Mouse (Mus musculus) hindbrain, embryonic 15.5 days (tissue): Measurements from ENCODE around the gene Lsm4. TPM values are rescaled to one million over a fixed set of nuclear protein-coding genes. Genes with fewer than 3 reads are reported as not detected.

Experiments
- ATAC-seq: fragments of 200-750 bp; cut with Nextera tagmentation; 2 replicates; pipeline ENCODE4 v1.8.0; 2017; ENCODE audit warnings: low read depth, moderate number of reproducible peaks, moderate TSS enrichment; ENCODE audit not compliant: low FRiP score
- H3K27ac ChIP-seq: fragments of 300-500 bp; sonication (generic); replicated peaks from 2 replicates; pipeline ENCODE4 v1.5.1; 2015; ENCODE audit warnings: mild to moderate bottlenecking, inconsistent platforms
- H3K27me3 ChIP-seq: fragments of 300-500 bp; sonication (generic); 2 replicates; pipeline ENCODE4 v1.6.1; 2015; ENCODE audit warnings: control low read depth, inconsistent platforms
- H3K36me3 ChIP-seq: fragments of 300-500 bp; sonication (generic); 2 replicates; pipeline ENCODE4 v1.6.1; 2015; ENCODE audit warnings: control low read depth, inconsistent platforms
- H3K4me1 ChIP-seq: fragments of 300-500 bp; sonication (generic); replicated peaks from 2 replicates; pipeline ENCODE4 v1.6.1; 2015; ENCODE audit warnings: control low read depth, inconsistent platforms
- H3K4me2 ChIP-seq: fragments of 300-500 bp; sonication (generic); 2 replicates; pipeline ENCODE4 v1.6.1; 2015; ENCODE audit warnings: moderate library complexity, mild to moderate bottlenecking, inconsistent platforms
- H3K4me3 ChIP-seq: fragments of 300-500 bp; sonication (generic); 2 replicates; pipeline ENCODE4 v1.5.1; 2015; ENCODE audit warnings: mild to moderate bottlenecking, inconsistent platforms
- H3K9ac ChIP-seq: fragments of 300-500 bp; sonication (generic); 2 replicates; pipeline ENCODE4 v1.6.1; 2015; ENCODE audit warnings: inconsistent platforms
- H3K9me3 ChIP-seq: fragments of 300-500 bp; sonication (generic); 2 replicates; pipeline ENCODE4 v1.6.1; 2016; ENCODE audit warnings: control low read depth, inconsistent platforms
- WGBS: fragments of 180-500 bp; shearing (Covaris S2); methylation state at CpG from one replicate; pipeline ENCODE4 v1.1.7; 2015; 5-methylcytosine and 5-hydroxymethylcytosine counted together
- polyA plus RNA-seq: library from polyadenylated mRNA; unstranded; fragments of >200 nt; fragmentation: Nextera tagmentation; extraction: Ambion mirVana; gene quantifications from 2 replicates; pipeline ENCODE4 v1.2.1, GENCODE M21; 2015

The Lsm4 gene
- polyA plus RNA-seq, 1 experiment from 2014 or later = 192 TPM

- Histone ChIP-seq H3K9me3 (no peaks in the 10 kb centered on the region), H3K4me2 (no peak overlapping the region), H3K27ac (no peak overlapping the region), H3K4me1 (no peaks in the 10 kb centered on the region), H3K9ac (no peak overlapping the region), H3K36me3 (no peaks in the 10 kb centered on the region), H3K4me3 (no peak overlapping the region), H3K27me3 (no peaks in the 10 kb centered on the region; the same call in 1 of the 2 replicates)
- 59% methylated on average over 8 of the region's 8 CpGs for WGBS
- ATAC-seq = no peak
Observed at GRCm38 (mm10) chr8:70636838-70637237, 36.2 kb upstream of the Lsm4 start.

- H3K4me3 ChIP-seq = no peak overlapping the region
- no peak overlapping the region for H3K27ac ChIP-seq
- no peaks in the 10 kb centered on the region for H3K36me3 ChIP-seq
- no peak for ATAC-seq
- H3K4me2 ChIP-seq = no peak overlapping the region
- H3K4me1 ChIP-seq = no peaks in the 10 kb centered on the region
- no peaks in the 10 kb centered on the region for H3K9me3 ChIP-seq
- no peak overlapping the region for H3K9ac ChIP-seq
- H3K27me3 ChIP-seq = no peaks in the 10 kb centered on the region
- WGBS = 69% methylated on average over 9 of the region's 9 CpGs
Observed at GRCm38 (mm10) chr8:70638752-70639151, 34.3 kb upstream of the Lsm4 start.

DNA sequence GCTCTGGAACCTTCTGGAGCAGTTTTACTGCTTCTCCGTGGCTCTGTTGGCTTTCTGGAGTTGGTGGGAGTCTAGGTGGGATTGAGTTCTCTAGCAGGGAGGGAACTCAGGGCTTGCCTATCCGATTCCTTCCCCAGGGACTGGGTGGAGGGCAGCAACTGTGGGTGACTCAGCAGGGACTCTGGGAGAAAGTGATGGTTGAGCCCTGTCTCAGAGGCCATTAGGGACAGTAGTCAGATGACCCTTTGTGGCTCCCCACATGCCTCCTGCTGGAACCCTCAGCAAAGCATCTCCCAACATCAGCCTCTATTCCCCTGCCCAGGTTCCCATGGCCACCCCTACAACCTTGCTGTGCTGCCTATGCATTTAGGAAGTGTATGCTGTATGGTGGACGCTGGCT is 30.0 kb upstream of the Lsm4 start:
- no peak overlapping the region for H3K4me3 ChIP-seq
- H3K4me2 ChIP-seq = no peak overlapping the region
- H3K27ac ChIP-seq = no peak overlapping the region
- H3K27me3 ChIP-seq = no peaks in the 10 kb centered on the region
- 69% methylated on average over 3 of the region's 3 CpGs for WGBS
- ATAC-seq = no peak
- H3K9ac ChIP-seq = no peak overlapping the region
- H3K4me1 ChIP-seq = peaks cover 20% of the 10 kb centered on the region
- H3K9me3 ChIP-seq = no peaks in the 10 kb centered on the region
- H3K36me3 ChIP-seq = no peaks in the 10 kb centered on the region

GRCm38 (mm10) chr8:70644065-70644464 is 29.0 kb upstream of the Lsm4 start:
- Histone ChIP-seq H3K9me3 (no peaks in the 10 kb centered on the region), H3K4me2 (no peak overlapping the region), H3K27ac (no peak overlapping the region), H3K36me3 (no peaks in the 10 kb centered on the region), H3K4me1 (peaks cover 27% of the 10 kb centered on the region), H3K9ac (no peak overlapping the region), H3K27me3 (no peaks in the 10 kb centered on the region), H3K4me3 (no peak overlapping the region)
- WGBS = 77% methylated on average over 2 of the region's 2 CpGs
- ATAC-seq = no peak

- no peaks in the 10 kb centered on the region for H3K36me3 ChIP-seq
- H3K4me3 ChIP-seq = no peak overlapping the region
- H3K27ac ChIP-seq = no peak overlapping the region
- no peaks in the 10 kb centered on the region for H3K27me3 ChIP-seq
- no peak overlapping the region for H3K4me2 ChIP-seq
- no peaks in the 10 kb centered on the region for H3K9me3 ChIP-seq
- no peak overlapping the region for H3K9ac ChIP-seq
- ATAC-seq = no peak
- H3K4me1 ChIP-seq = peaks cover 36% of the 10 kb centered on the region
- 53% methylated on average over 17 of the region's 17 CpGs for WGBS
Observed at GRCm38 (mm10) chr8:70645501-70646224, 27.4 kb upstream of the Lsm4 start.

DNA sequence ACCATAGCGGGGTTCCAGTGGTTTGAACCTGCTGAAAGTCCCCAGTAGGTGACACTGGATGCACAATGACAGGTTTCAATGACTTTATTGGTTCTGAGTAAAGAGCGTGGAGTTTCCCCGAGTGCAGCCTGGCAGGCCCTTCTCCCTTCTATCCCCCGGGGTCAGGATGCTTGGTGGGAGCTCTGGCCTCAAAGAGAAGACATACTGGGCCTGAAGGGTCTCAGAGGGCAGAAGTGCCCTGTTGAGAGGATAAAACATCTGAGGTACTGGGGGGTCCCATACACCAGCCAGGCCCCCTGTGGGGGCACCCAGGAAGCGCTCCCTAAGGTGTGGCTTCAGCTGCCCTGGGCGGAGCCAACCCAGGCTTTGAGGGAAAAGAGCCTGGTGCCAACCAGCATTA is 26.7 kb upstream of the Lsm4 start:
- ATAC-seq = no peak
- H3K27me3 ChIP-seq = no peaks in the 10 kb centered on the region
- no peaks in the 10 kb centered on the region for H3K36me3 ChIP-seq
- no peak overlapping the region for H3K4me3 ChIP-seq
- WGBS = 62% methylated on average over 6 of the region's 6 CpGs
- H3K9ac ChIP-seq = no peak overlapping the region
- H3K4me1 ChIP-seq = peaks cover 36% of the 10 kb centered on the region
- no peak overlapping the region for H3K4me2 ChIP-seq
- H3K27ac ChIP-seq = no peak overlapping the region
- no peaks in the 10 kb centered on the region for H3K9me3 ChIP-seq

DNA sequence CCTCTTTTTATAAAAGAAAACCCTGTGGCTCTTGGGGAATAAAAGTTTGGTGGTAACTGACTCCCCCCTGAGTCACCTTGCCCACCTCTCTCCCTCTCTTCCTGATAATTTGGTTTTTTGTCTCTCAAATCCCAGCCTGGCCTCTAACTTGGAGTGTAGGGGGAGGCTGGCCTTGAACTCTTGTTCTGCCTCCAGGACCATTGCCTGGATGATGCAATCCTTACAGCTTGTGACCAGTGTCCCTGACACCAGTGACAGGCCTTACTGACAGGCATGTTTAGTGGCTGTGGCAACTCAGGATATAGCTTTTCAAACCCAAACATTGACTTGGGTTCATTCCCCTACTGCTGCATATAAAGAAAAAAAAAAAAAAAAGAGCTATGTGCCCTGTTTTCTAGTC is 26.3 kb upstream of the Lsm4 start:
- Histone ChIP-seq H3K27me3 (no peaks in the 10 kb centered on the region), H3K9ac (no peak overlapping the region), H3K4me1 (peaks cover 36% of the 10 kb centered on the region), H3K4me2 (no peak overlapping the region), H3K36me3 (peaks cover 1% of the 10 kb centered on the region; the same call in 1 of the 2 replicates), H3K27ac (no peak overlapping the region), H3K9me3 (no peaks in the 10 kb centered on the region), H3K4me3 (no peak overlapping the region)
- ATAC-seq = no peak

- H3K36me3 ChIP-seq = peaks cover 3% of the 10 kb centered on the region; the same call in 1 of the 2 replicates
- no peak for ATAC-seq
- H3K9ac ChIP-seq = no peak overlapping the region
- 55% methylated on average over 8 of the region's 8 CpGs for WGBS
- H3K27ac ChIP-seq = no peak overlapping the region
- H3K9me3 ChIP-seq = no peaks in the 10 kb centered on the region
- no peaks in the 10 kb centered on the region for H3K27me3 ChIP-seq
- H3K4me1 ChIP-seq = peaks cover 36% of the 10 kb centered on the region
- H3K4me2 ChIP-seq = no peak overlapping the region
- H3K4me3 ChIP-seq = no peak overlapping the region
Observed at GRCm38 (mm10) chr8:70647343-70648163, 25.5 kb upstream of the Lsm4 start.

- Histone ChIP-seq H3K9me3 (no peaks in the 10 kb centered on the region), H3K4me2 (no peak overlapping the region), H3K36me3 (peaks cover 3% of the 10 kb centered on the region; the same call in 1 of the 2 replicates), H3K4me3 (no peak overlapping the region), H3K27ac (no peak overlapping the region), H3K27me3 (no peaks in the 10 kb centered on the region), H3K9ac (no peak overlapping the region), H3K4me1 (peaks cover 36% of the 10 kb centered on the region)
- 39% methylated on average over 1 of the region's 1 CpGs for WGBS
- ATAC-seq = no peak
Observed at GRCm38 (mm10) chr8:70648164-70648442, 24.9 kb upstream of the Lsm4 start.

- WGBS = 68% methylated on average over 3 of the region's 3 CpGs
- peak; percentile 32; the same call in 1 of the 2 replicates for ATAC-seq
- Histone ChIP-seq H3K4me2 (no peak overlapping the region), H3K36me3 (peaks cover 3% of the 10 kb centered on the region; the same call in 1 of the 2 replicates), H3K9ac (no peak overlapping the region), H3K4me3 (no peak overlapping the region), H3K4me1 (peaks cover 36% of the 10 kb centered on the region), H3K27ac (peak overlapping the region; percentile 75), H3K9me3 (no peaks in the 10 kb centered on the region), H3K27me3 (no peaks in the 10 kb centered on the region)
Observed at GRCm38 (mm10) chr8:70648921-70649320, 24.1 kb upstream of the Lsm4 start.

DNA sequence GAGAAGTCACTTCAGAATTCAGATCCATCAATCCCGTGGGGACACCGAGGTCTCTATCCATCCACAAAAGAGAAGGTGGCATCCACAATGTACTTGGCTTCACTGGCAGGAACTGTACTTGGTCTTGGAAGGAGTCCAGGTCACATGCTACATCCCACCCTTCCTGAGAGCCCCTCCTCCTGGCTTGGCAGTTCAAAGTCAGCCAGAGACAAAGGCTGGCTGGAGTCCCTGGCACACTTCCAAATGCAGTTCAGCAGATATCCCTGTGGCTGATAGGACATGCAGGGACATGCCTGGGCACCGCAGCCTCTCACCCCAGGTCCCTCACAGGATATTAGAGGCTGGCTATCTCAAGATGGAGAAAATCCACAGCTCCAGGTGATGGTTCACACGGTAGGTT is 23.7 kb upstream of the Lsm4 start:
- no peak overlapping the region for H3K4me3 ChIP-seq
- 40% methylated on average over 4 of the region's 4 CpGs for WGBS
- H3K4me2 ChIP-seq = no peak overlapping the region
- no peaks in the 10 kb centered on the region for H3K9me3 ChIP-seq
- H3K27ac ChIP-seq = peak overlapping the region; percentile 75
- H3K27me3 ChIP-seq = no peaks in the 10 kb centered on the region
- ATAC-seq = peak; percentile 76
- peaks cover 3% of the 10 kb centered on the region; the same call in 1 of the 2 replicates for H3K36me3 ChIP-seq
- peaks cover 36% of the 10 kb centered on the region for H3K4me1 ChIP-seq
- no peak overlapping the region for H3K9ac ChIP-seq

DNA sequence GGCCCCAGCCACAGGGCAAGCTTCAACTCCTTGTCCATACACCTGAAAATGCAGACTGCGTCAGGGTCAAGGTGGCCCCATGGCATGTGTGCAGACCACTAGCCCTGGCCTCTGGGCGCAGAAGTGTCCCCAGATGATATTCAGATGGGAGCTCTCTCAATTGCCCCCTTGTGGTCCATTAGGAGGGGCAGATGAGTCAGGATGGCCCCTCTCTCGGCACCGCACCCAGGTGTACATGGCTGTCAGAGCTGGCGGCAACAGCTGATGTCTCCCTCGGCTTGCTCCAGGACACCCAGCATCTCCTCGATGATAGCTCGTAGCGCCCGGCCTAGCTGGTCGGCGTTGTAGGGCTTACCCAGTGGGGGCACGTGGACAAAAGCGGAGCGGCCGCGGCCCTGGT is 22.7 kb upstream of the Lsm4 start:
- Histone ChIP-seq H3K4me1 (peaks cover 38% of the 10 kb centered on the region), H3K9me3 (no peaks in the 10 kb centered on the region), H3K27me3 (no peaks in the 10 kb centered on the region), H3K9ac (no peak overlapping the region), H3K4me2 (no peak overlapping the region), H3K4me3 (no peak overlapping the region), H3K27ac (no peak overlapping the region), H3K36me3 (peaks cover 5% of the 10 kb centered on the region; the same call in 1 of the 2 replicates)
- ATAC-seq = no peak
- WGBS = 91% methylated on average over 17 of the region's 17 CpGs
